Mouse (Mus musculus) retina, postnatal 1 day (tissue): ENCODE results near the gene Inca1.

Source experiments
- DNase-seq: peaks from one replicate; pipeline ENCODE4 v3.0.0-alpha.2; 2012

Inca1 gene

GRCm38 (mm10) chr11:70699722-70700556 lies at the start of gene Inca1, which contains the start of gene Kif1c:
Gene Inca1, minus strand, starts transcription at chr11:70700155.
Gene Kif1c, plus strand, starts transcription at chr11:70700548.
- peak; percentile 94 for DNase-seq

GRCm38 (mm10) chr11:70747876-70748545 lies 48.1 kb upstream of the Inca1 start:
- DNase-seq, result no peak

GRCm38 (mm10) chr11:70745636-70746035 lies 45.7 kb upstream of the Inca1 start:
- DNase-seq, result no peak

GRCm38 (mm10) chr11:70742581-70743459 lies 42.9 kb upstream of the Inca1 start:
- no peak for DNase-seq

- DNase-seq, result no peak
These were observed 42.2 kb upstream of the Inca1 start for GRCm38 (mm10) chr11:70742117-70742516.

- DNase-seq, result no peak
These were observed 41.6 kb upstream of the Inca1 start for GRCm38 (mm10) chr11:70741603-70742002.

GRCm38 (mm10) chr11:70737749-70738148 lies 37.8 kb upstream of the Inca1 start:
- no peak for DNase-seq

- DNase-seq, result no peak
These were observed 33.3 kb upstream of the Inca1 start for GRCm38 (mm10) chr11:70733256-70733655.

- no peak for DNase-seq
These were observed 31.2 kb upstream of the Inca1 start for GRCm38 (mm10) chr11:70731178-70731577.

- DNase-seq, result no peak
These were observed 30.6 kb upstream of the Inca1 start for GRCm38 (mm10) chr11:70730427-70731038.

GRCm38 (mm10) chr11:70727385-70727784 lies 27.4 kb upstream of the Inca1 start:
- no peak for DNase-seq

GRCm38 (mm10) chr11:70726585-70726984 lies 26.6 kb upstream of the Inca1 start:
- DNase-seq, result no peak

- DNase-seq, result no peak
These were observed 24.8 kb upstream of the Inca1 start for GRCm38 (mm10) chr11:70724706-70725105.

- DNase-seq, result no peak
These were observed 21.1 kb upstream of the Inca1 start for GRCm38 (mm10) chr11:70721072-70721471.

GRCm38 (mm10) chr11:70720567-70720966 lies 20.6 kb upstream of the Inca1 start:
- no peak for DNase-seq

GRCm38 (mm10) chr11:70718481-70718880 lies 18.5 kb upstream of the Inca1 start:
- DNase-seq, result no peak

- DNase-seq, result no peak
These were observed 15.9 kb upstream of the Inca1 start for GRCm38 (mm10) chr11:70715832-70716231.

- DNase-seq, result no peak
These were observed 13.3 kb upstream of the Inca1 start for GRCm38 (mm10) chr11:70713222-70713621.

- DNase-seq, result no peak
These were observed 11.1 kb upstream of the Inca1 start for GRCm38 (mm10) chr11:70711026-70711425.

GRCm38 (mm10) chr11:70706127-70706526 lies 6.2 kb upstream of the Inca1 start:
- DNase-seq, result no peak

GRCm38 (mm10) chr11:70702781-70703180 lies 2.8 kb upstream of the Inca1 start:
- no peak for DNase-seq

- no peak for DNase-seq
These were observed 2.2 kb upstream of the Inca1 start for GRCm38 (mm10) chr11:70701984-70702733.
